Mouse (Mus musculus) spleen, adult 2 months (tissue): ENCODE measurements at regions not wholly inside any gene's neighbourhood (a gene's known extent, or its start where the extent isn't known, plus 50 kb on each side); places are given as distances from the start of the nearest gene placed in this dataset.

Source experiments
- DNase-seq, 2 experiments: peaks; one replicate each; pipeline versions ENCODE4 v3.0.0 to v3.0.0-alpha.2; 2012 to 2021; ENCODE audit warnings: low spot score in 2 of 2, low read depth in 1 of 2
- H3K27ac ChIP-seq: fragments of 200-500 bp; 2 replicates; pipeline ENCODE4 v1.5.1; 2012; ENCODE audit warnings: low read length, inconsistent platforms; ENCODE audit not compliant: insufficient read depth
- H3K27me3 ChIP-seq: fragments of 200-500 bp; 2 replicates; pipeline ENCODE4 v1.6.1; 2012; ENCODE audit warnings: mild to moderate bottlenecking, moderate library complexity, low read length, inconsistent platforms; ENCODE audit not compliant: control insufficient read depth, insufficient read depth
- H3K36me3 ChIP-seq: fragments of 200-500 bp; 2 replicates; pipeline ENCODE4 v1.6.1; 2012; ENCODE audit warnings: mild to moderate bottlenecking, low read length, inconsistent platforms; ENCODE audit not compliant: control insufficient read depth, insufficient read depth
- H3K4me1 ChIP-seq: fragments of 200-500 bp; 2 replicates; pipeline ENCODE4 v1.6.1; 2011; ENCODE audit warnings: inconsistent platforms; ENCODE audit not compliant: control insufficient read depth, insufficient read depth, insufficient read length
- H3K4me3 ChIP-seq: fragments of 200-500 bp; 2 replicates; pipeline ENCODE4 v1.5.1; 2011; ENCODE audit warnings: mild to moderate bottlenecking, inconsistent platforms; ENCODE audit not compliant: insufficient read depth, insufficient read length; ENCODE audit errors: extremely low read depth
- CTCF ChIP-seq: fragments of 200-500 bp; IDR thresholded peaks from 2 replicates; pipeline ENCODE4 v1.5.1; 2011; ENCODE audit warnings: mild to moderate bottlenecking, inconsistent platforms; ENCODE audit not compliant: insufficient read depth, insufficient read length, insufficient replicate concordance; ENCODE audit errors: extremely low read depth
- POLR2A ChIP-seq: fragments of 200-500 bp; IDR thresholded peaks from 2 replicates; pipeline ENCODE4 v1.6.1; 2011; ENCODE audit warnings: low read depth, low read length, inconsistent platforms
- WGBS: fragments of 180-500 bp; shearing (Covaris S2); methylation state at CpG from one replicate; pipeline ENCODE4 v1.1.7; 2018; 5-methylcytosine and 5-hydroxymethylcytosine counted together

- TF ChIP-seq POLR2A: no peak
- no peak for TF ChIP-seq CTCF
- Histone ChIP-seq H3K4me3 (no peak overlapping the region), H3K4me1 (no peaks in the 10 kb centered on the region), H3K27me3 (no peaks in the 10 kb centered on the region), H3K27ac (no peak overlapping the region), H3K36me3 (no peaks in the 10 kb centered on the region)
- WGBS: 91% methylated on average over 4 of the region's 4 CpGs
- no peak for DNase-seq
Measured at GRCm38 (mm10) chr15:68471928-68472327, 1971.2 kb upstream of the Lrrc6 start.

- Histone ChIP-seq H3K4me3 (no peak overlapping the region), H3K4me1 (no peaks in the 10 kb centered on the region), H3K27me3 (no peaks in the 10 kb centered on the region), H3K27ac (no peak overlapping the region), H3K36me3 (no peaks in the 10 kb centered on the region)
- 73% methylated on average over 3 of the region's 3 CpGs for WGBS
- DNase-seq: no peak
- TF ChIP-seq CTCF (no peak), POLR2A (no peak)
Measured at GRCm38 (mm10) chr15:68462851-68463250, 1962.1 kb upstream of the Lrrc6 start.

- no peaks in the 10 kb centered on the region for H3K27me3 ChIP-seq
- 47% methylated on average over 2 of the region's 2 CpGs for WGBS
- no peaks in the 10 kb centered on the region for H3K36me3 ChIP-seq
- no peak for DNase-seq
- H3K4me3 ChIP-seq: no peak overlapping the region
- no peaks in the 10 kb centered on the region for H3K4me1 ChIP-seq
- TF ChIP-seq POLR2A: no peak
- no peak for TF ChIP-seq CTCF
- H3K27ac ChIP-seq: no peak overlapping the region
Measured at GRCm38 (mm10) chr15:68457239-68457638, 1956.5 kb upstream of the Lrrc6 start.

GRCm38 (mm10) chr15:68451971-68452370, 1951.3 kb upstream of the Lrrc6 start:
- no peaks in the 10 kb centered on the region for H3K4me1 ChIP-seq
- DNase-seq: no peak
- H3K27ac ChIP-seq: no peak overlapping the region
- H3K27me3 ChIP-seq: no peaks in the 10 kb centered on the region
- no peaks in the 10 kb centered on the region for H3K36me3 ChIP-seq
- no peak overlapping the region for H3K4me3 ChIP-seq
- 38% methylated on average over 2 of the region's 2 CpGs for WGBS
- TF ChIP-seq POLR2A: no peak
- TF ChIP-seq CTCF: no peak

- DNase-seq: no peak
- Histone ChIP-seq H3K36me3 (no peaks in the 10 kb centered on the region), H3K27ac (no peak overlapping the region), H3K4me3 (no peak overlapping the region), H3K4me1 (no peaks in the 10 kb centered on the region), H3K27me3 (no peaks in the 10 kb centered on the region)
- 83% methylated on average over 7 of the region's 7 CpGs for WGBS
- TF ChIP-seq POLR2A (no peak), CTCF (no peak)
Measured at GRCm38 (mm10) chr15:68445341-68445740, 1944.6 kb upstream of the Lrrc6 start.

GRCm38 (mm10) chr15:68440636-68441035, 1939.9 kb upstream of the Lrrc6 start:
- Histone ChIP-seq H3K27ac (no peak overlapping the region), H3K4me1 (no peaks in the 10 kb centered on the region), H3K27me3 (no peaks in the 10 kb centered on the region), H3K4me3 (no peak overlapping the region), H3K36me3 (no peaks in the 10 kb centered on the region)
- 71% methylated on average over 9 of the region's 9 CpGs for WGBS
- no peak for DNase-seq
- TF ChIP-seq POLR2A (no peak), CTCF (no peak)

GRCm38 (mm10) chr15:68435961-68436360, 1935.3 kb upstream of the Lrrc6 start:
- Histone ChIP-seq H3K27ac (no peak overlapping the region), H3K36me3 (no peaks in the 10 kb centered on the region), H3K4me1 (no peaks in the 10 kb centered on the region), H3K4me3 (no peak overlapping the region), H3K27me3 (no peaks in the 10 kb centered on the region)
- 14% methylated on average over 3 of the region's 3 CpGs for WGBS
- DNase-seq: no peak
- TF ChIP-seq POLR2A (no peak), CTCF (no peak)
